10 mouse cellular contexts compared by ENCODE assay signal in genomic region chr10:73552831-73553230, GRCm38 (mm10).
DNase-seq lines count a peak whose midpoint lies in the region; ATAC-seq and TF ChIP-seq lines count a peak whose summit lies in the region.
"Had no signal": no experiment of that assay in that cellular context is flagged by ENCODE, and none has a peak within 500 bp of the region (broad histone marks: within the 10 kb centered on the region; RNA-seq: fewer than 3 reads in every experiment).

No protein-coding gene starts in this region.

- H3K4me2 ChIP-seq in forebrain, embryonic 14.5 days (ENCODE audit: low read length), result no peak overlapping the region
- no peak overlapping the region for H3K4me2 ChIP-seq in intestine, postnatal 0 days (replicated peaks; ENCODE audit: low read depth)

- 94% methylated on average over 10 of the region's 10 CpGs for WGBS in forebrain, embryonic 14.5 days
- whole genome bisulfite sequencing in intestine, postnatal 0 days, result 90% methylated on average over 10 of the region's 10 CpGs

- ATAC-seq in forebrain, embryonic 14.5 days, result no peak
- ATAC-seq in intestine, postnatal 0 days, result no peak

- no peak; the same call in 1 of the 2 replicates for TF ChIP-seq CTCF in intestine, postnatal 0 days (IDR thresholded peaks at IDR 0.05; ENCODE audit: low read depth)

- no peaks in the 10 kb centered on the region for H3K27me3 ChIP-seq in forebrain, embryonic 14.5 days (replicated peaks; ENCODE audit: control insufficient read depth, insufficient read depth, low read length)
- no peaks in the 10 kb centered on the region for H3K27me3 ChIP-seq in intestine, postnatal 0 days (replicated peaks; ENCODE audit: control insufficient read depth, insufficient read depth, low read length)

- H3K4me1 ChIP-seq in forebrain, embryonic 14.5 days (ENCODE audit: control insufficient read depth, insufficient read depth, low read length), result no peaks in the 10 kb centered on the region
- H3K4me1 ChIP-seq in intestine, postnatal 0 days (replicated peaks; ENCODE audit: control insufficient read depth, insufficient read depth, low read length), result no peaks in the 10 kb centered on the region

- H3K9ac ChIP-seq in forebrain, embryonic 14.5 days (ENCODE audit: low read length), result no peak overlapping the region
- H3K9ac ChIP-seq in intestine, postnatal 0 days (ENCODE audit: low read depth, low read length), result no peak overlapping the region

- H3K36me3 ChIP-seq in forebrain, embryonic 14.5 days (ENCODE audit: control insufficient read depth, insufficient read depth, low read length), result no peaks in the 10 kb centered on the region
- no peaks in the 10 kb centered on the region for H3K36me3 ChIP-seq in intestine, postnatal 0 days (ENCODE audit: control insufficient read depth, insufficient read depth)

- DNase-seq in embryo, embryonic 10.5 days (ENCODE audit: low spot score), result peak; percentile 13
- DNase-seq in embryo, embryonic 9.5 days (ENCODE audit: extremely low spot score), result no peak
- peak; percentile 6 for DNase-seq in lung, postnatal 10 days
- DNase-seq in lung, postnatal 25 days (ENCODE audit: low spot score), result no peak
- DNase-seq in brain, adult 2 months (ENCODE audit: low read depth, low spot score), result peak; percentile 63
- DNase-seq in mesoderm, embryonic 11.5 days (ENCODE audit: low read depth, low spot score), result peak; percentile 14
- no peak for DNase-seq in forebrain, embryonic 14.5 days (ENCODE audit: low spot score)
- DNase-seq: kidney, postnatal 14 days; thymus, adult 2 months had no signal

- H3K4me3 ChIP-seq in forebrain, embryonic 14.5 days (ENCODE audit: low read depth, low read length), result no peak overlapping the region
- H3K4me3 ChIP-seq in intestine, postnatal 0 days (ENCODE audit: low read depth, low read length), result no peak overlapping the region

- no peak overlapping the region for H3K27ac ChIP-seq in forebrain, embryonic 14.5 days (ENCODE audit: low read depth, low read length)
- H3K27ac ChIP-seq in intestine, postnatal 0 days (ENCODE audit: low read depth, low read length), result no peak overlapping the region

- no peaks in the 10 kb centered on the region for H3K9me3 ChIP-seq in forebrain, embryonic 14.5 days (replicated peaks; ENCODE audit: control insufficient read depth, low read length)
- no peaks in the 10 kb centered on the region for H3K9me3 ChIP-seq in intestine, postnatal 0 days (ENCODE audit: control insufficient read depth)

Comparison
In these comparisons a context has a peak if more than half of its experiments do, and no peak if none do; other contexts are left out.
1. DNase-seq: peak in embryo, embryonic 10.5 days (single experiment), lung, postnatal 10 days (single experiment), brain, adult 2 months (single experiment) and mesoderm, embryonic 11.5 days (single experiment); none in embryo, embryonic 9.5 days (single experiment), lung, postnatal 25 days (single experiment) and forebrain, embryonic 14.5 days (single experiment).